In the genomic region with DNA sequence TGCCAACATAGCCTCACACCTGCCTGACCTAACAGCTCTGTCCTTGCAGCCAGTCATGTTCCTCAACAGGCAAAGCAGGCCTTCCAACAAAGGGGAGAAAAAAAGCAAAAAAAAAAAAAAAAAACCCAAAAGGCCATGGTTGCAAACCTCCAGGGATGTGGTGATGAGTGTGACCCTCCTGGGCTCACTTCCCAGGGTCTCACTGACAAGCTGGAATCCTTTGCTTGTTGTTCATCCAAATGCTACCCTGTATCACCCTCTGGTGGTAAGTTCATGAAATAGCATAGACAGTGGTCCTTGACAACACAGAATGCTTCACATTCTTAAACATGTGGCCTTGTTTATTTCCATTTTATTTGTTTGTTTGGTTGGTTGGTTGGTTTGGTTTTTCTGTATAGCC, we compare ENCODE assay signal across 8 mouse cellular contexts.
DNase-seq lines count a peak whose midpoint lies in the region; ATAC-seq and TF ChIP-seq lines count a peak whose summit lies in the region.

No protein-coding gene starts in this region.

- H3K27ac ChIP-seq in embryonic facial prominence, embryonic 11.5 days (replicated peaks; ENCODE audit: low read depth, low read length): no peak overlapping the region
- H3K27ac ChIP-seq in embryonic facial prominence, embryonic 10.5 days (replicated peaks): no peak overlapping the region
- H3K27ac ChIP-seq in lung, embryonic 14.5 days (ENCODE audit: low read depth): no peak overlapping the region
- no peak overlapping the region for H3K27ac ChIP-seq in forebrain, embryonic 14.5 days (ENCODE audit: low read depth, low read length)
- H3K27ac ChIP-seq in midbrain, embryonic 14.5 days (replicated peaks; ENCODE audit: low read depth, low read length): no peak overlapping the region

- peak; percentile 89 for TF ChIP-seq CTCF in lung, embryonic 14.5 days (IDR thresholded peaks at IDR 0.05; ENCODE audit: low read depth)

- H3K36me3 ChIP-seq in embryonic facial prominence, embryonic 11.5 days (replicated peaks; ENCODE audit: control insufficient read depth, insufficient read depth, low read depth, low read length): no peaks in the 10 kb centered on the region
- no peaks in the 10 kb centered on the region for H3K36me3 ChIP-seq in embryonic facial prominence, embryonic 10.5 days (replicated peaks)
- no peaks in the 10 kb centered on the region for H3K36me3 ChIP-seq in lung, embryonic 14.5 days (ENCODE audit: insufficient read depth)
- no peaks in the 10 kb centered on the region for H3K36me3 ChIP-seq in forebrain, embryonic 14.5 days (ENCODE audit: control insufficient read depth, insufficient read depth, low read length)
- H3K36me3 ChIP-seq in midbrain, embryonic 14.5 days (ENCODE audit: control insufficient read depth, insufficient read depth, low read length): no peaks in the 10 kb centered on the region

- peak; percentile 68 for DNase-seq in embryonic facial prominence, embryonic 11.5 days (ENCODE audit: low spot score)
- DNase-seq in embryonic facial prominence, embryonic 10.5 days (ENCODE audit: low spot score): no peak
- DNase-seq in lung, embryonic 14.5 days: peak; percentile 75
- DNase-seq in lung, adult 18-20 months: no peak
- peak; percentile 87 for DNase-seq in forebrain, embryonic 14.5 days (ENCODE audit: low spot score)
- peak; percentile 87 for DNase-seq in midbrain, embryonic 14.5 days
- DNase-seq in thymus, postnatal 36 days: no peak

- H3K4me1 ChIP-seq in embryonic facial prominence, embryonic 11.5 days (ENCODE audit: control insufficient read depth, insufficient read depth, low read length): no peaks in the 10 kb centered on the region
- no peaks in the 10 kb centered on the region for H3K4me1 ChIP-seq in embryonic facial prominence, embryonic 10.5 days
- H3K4me1 ChIP-seq in lung, embryonic 14.5 days (ENCODE audit: insufficient read depth): no peaks in the 10 kb centered on the region
- H3K4me1 ChIP-seq in forebrain, embryonic 14.5 days (ENCODE audit: control insufficient read depth, insufficient read depth, low read length): no peaks in the 10 kb centered on the region
- H3K4me1 ChIP-seq in midbrain, embryonic 14.5 days (ENCODE audit: control insufficient read depth, insufficient read depth, low read length): no peaks in the 10 kb centered on the region

- no peak overlapping the region for H3K9ac ChIP-seq in embryonic facial prominence, embryonic 11.5 days (replicated peaks; ENCODE audit: low read length)
- H3K9ac ChIP-seq in lung, embryonic 14.5 days: no peak overlapping the region
- H3K9ac ChIP-seq in forebrain, embryonic 14.5 days (ENCODE audit: low read length): no peak overlapping the region
- H3K9ac ChIP-seq in midbrain, embryonic 14.5 days (replicated peaks; ENCODE audit: low read length): no peak overlapping the region

- no peaks in the 10 kb centered on the region for H3K9me3 ChIP-seq in embryonic facial prominence, embryonic 11.5 days (replicated peaks; ENCODE audit: control insufficient read depth, low read length)
- no peaks in the 10 kb centered on the region for H3K9me3 ChIP-seq in embryonic facial prominence, embryonic 10.5 days
- H3K9me3 ChIP-seq in lung, embryonic 14.5 days (ENCODE audit: low read depth, low read length): no peaks in the 10 kb centered on the region
- no peaks in the 10 kb centered on the region for H3K9me3 ChIP-seq in forebrain, embryonic 14.5 days (replicated peaks; ENCODE audit: control insufficient read depth, low read length)
- H3K9me3 ChIP-seq in midbrain, embryonic 14.5 days (ENCODE audit: control insufficient read depth, low read length): no peaks in the 10 kb centered on the region

- H3K27me3 ChIP-seq in embryonic facial prominence, embryonic 11.5 days (ENCODE audit: control insufficient read depth, insufficient read depth, low read length): no peaks in the 10 kb centered on the region
- H3K27me3 ChIP-seq in embryonic facial prominence, embryonic 10.5 days (replicated peaks; ENCODE audit: low read depth, poor library complexity, severe bottlenecking): no peaks in the 10 kb centered on the region
- H3K27me3 ChIP-seq in lung, embryonic 14.5 days (ENCODE audit: insufficient read depth, low read length): no peaks in the 10 kb centered on the region
- H3K27me3 ChIP-seq in forebrain, embryonic 14.5 days (replicated peaks; ENCODE audit: control insufficient read depth, insufficient read depth, low read length): no peaks in the 10 kb centered on the region
- no peaks in the 10 kb centered on the region for H3K27me3 ChIP-seq in midbrain, embryonic 14.5 days (ENCODE audit: control insufficient read depth, insufficient read depth, low read length)

- no peak for ATAC-seq in embryonic facial prominence, embryonic 11.5 days (replicated peaks; ENCODE audit: insufficient number of reproducible peaks, low FRiP score, low TSS enrichment, low read depth)
- ATAC-seq in lung, embryonic 14.5 days (ENCODE audit: insufficient read depth): peak; percentile 49; the same call in 1 of the 2 replicates
- peak; percentile 58; the same call in 1 of the 2 replicates for ATAC-seq in forebrain, embryonic 14.5 days
- ATAC-seq in midbrain, embryonic 14.5 days (ENCODE audit: low FRiP score, low TSS enrichment): peak; percentile 57; the same call in 1 of the 2 replicates
- no peak for ATAC-seq in monocyte, adult 5-6 weeks (replicated peaks; ENCODE audit: insufficient number of reproducible peaks, low FRiP score, low TSS enrichment, poor library complexity, severe bottlenecking)

- H3K4me3 ChIP-seq in embryonic facial prominence, embryonic 11.5 days (ENCODE audit: low read depth, low read length): no peak overlapping the region
- H3K4me3 ChIP-seq in embryonic facial prominence, embryonic 10.5 days: no peak overlapping the region
- H3K4me3 ChIP-seq in lung, embryonic 14.5 days (ENCODE audit: low read depth, low read length): no peak overlapping the region
- H3K4me3 ChIP-seq in forebrain, embryonic 14.5 days (ENCODE audit: low read depth, low read length): no peak overlapping the region
- H3K4me3 ChIP-seq in midbrain, embryonic 14.5 days (replicated peaks; ENCODE audit: low read depth, low read length): no peak overlapping the region

- no peak overlapping the region for H3K4me2 ChIP-seq in embryonic facial prominence, embryonic 11.5 days (ENCODE audit: low read depth, low read length)
- no peak overlapping the region for H3K4me2 ChIP-seq in lung, embryonic 14.5 days
- no peak overlapping the region for H3K4me2 ChIP-seq in forebrain, embryonic 14.5 days (ENCODE audit: low read length)
- H3K4me2 ChIP-seq in midbrain, embryonic 14.5 days (ENCODE audit: low read length): no peak overlapping the region

Comparison
In these comparisons a context has a peak if more than half of its experiments do, and no peak if none do; other contexts are left out.
1. DNase-seq: peak in embryonic facial prominence, embryonic 11.5 days (single experiment), lung, embryonic 14.5 days (single experiment), forebrain, embryonic 14.5 days (single experiment) and midbrain, embryonic 14.5 days (single experiment); none in embryonic facial prominence, embryonic 10.5 days (single experiment), lung, adult 18-20 months (0 of 2) and thymus, postnatal 36 days (0 of 2).
2. ATAC-seq: peak in lung, embryonic 14.5 days (single experiment), forebrain, embryonic 14.5 days (single experiment) and midbrain, embryonic 14.5 days (single experiment); none in embryonic facial prominence, embryonic 11.5 days (single experiment) and monocyte, adult 5-6 weeks (single experiment).